Mouse (Mus musculus): ENCODE results near the gene Aebp2. TPM values are rescaled to one million over a fixed set of nuclear protein-coding genes. Genes with fewer than 3 reads are reported as not detected.
"Not testable (repeated sequence)": the region's sequence is repeated elsewhere in the genome, so short reads cannot be mapped to it uniquely, and the experiment has no call there.

Gene Aebp2
- polyA plus RNA-seq, 1 experiment from 2014 or later: 15.6 TPM

DNA sequence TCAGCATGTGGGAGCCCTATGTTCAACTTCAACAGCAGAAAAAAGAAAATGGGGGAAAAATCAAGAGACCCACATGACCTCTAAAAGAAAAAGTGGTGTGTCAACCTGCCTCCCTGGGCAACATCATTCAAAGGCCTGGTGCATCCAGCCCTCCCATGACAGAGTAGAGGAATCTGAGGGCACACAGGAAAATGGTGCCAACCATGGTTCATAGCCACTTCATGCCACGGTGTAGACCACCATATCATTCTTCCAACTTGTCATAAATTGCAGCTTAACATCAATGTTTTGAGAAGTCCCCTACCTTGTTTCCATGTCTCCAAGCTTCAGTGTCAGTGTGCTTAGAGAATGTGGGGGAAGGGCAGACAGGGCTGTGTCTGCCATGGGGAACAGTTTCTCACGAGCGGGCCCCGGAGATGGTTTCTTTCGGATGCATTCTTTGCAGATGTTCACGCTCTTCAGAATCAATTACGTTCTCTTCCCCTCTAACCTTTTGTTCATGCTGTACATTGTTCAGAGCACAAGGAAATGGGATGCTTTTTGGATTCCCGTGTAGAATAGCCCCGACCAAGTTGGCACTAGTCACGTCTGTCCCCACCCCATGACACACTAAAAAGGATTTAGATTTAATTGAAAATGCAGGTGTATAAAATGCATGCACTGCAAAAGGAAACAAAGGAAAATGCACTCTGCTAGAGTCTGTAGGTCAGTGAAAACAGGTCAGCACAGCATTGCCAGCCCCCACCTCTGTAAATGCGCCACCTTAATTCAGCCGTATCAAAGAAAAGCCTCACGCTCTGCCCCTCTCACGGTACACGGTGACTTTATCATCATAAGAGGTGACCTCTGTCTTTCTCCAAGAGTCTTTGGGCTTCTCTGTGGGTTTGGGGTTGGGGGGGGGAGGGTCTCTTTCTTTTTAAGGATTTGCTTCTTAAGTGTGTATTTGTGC lies 24.8 kb upstream of the Aebp2 start:
- no peak overlapping the region for H3K4me3 ChIP-seq (replicated peaks)
- peaks cover 12% of the 10 kb centered on the region; the same call in 1 of the 2 replicates for H3K4me1 ChIP-seq
- ATAC-seq (ENCODE audit: low FRiP score): no peak
- no peak overlapping the region for H3K9ac ChIP-seq
- no peaks in the 10 kb centered on the region for H3K27me3 ChIP-seq
- no peak overlapping the region for H3K27ac ChIP-seq
- no peaks in the 10 kb centered on the region for H3K9me3 ChIP-seq
- WGBS: 62% methylated on average over 15 of the region's 15 CpGs
- peaks cover 47% of the 10 kb centered on the region for H3K36me3 ChIP-seq (replicated peaks)
- no peak overlapping the region for H3K4me2 ChIP-seq

DNA sequence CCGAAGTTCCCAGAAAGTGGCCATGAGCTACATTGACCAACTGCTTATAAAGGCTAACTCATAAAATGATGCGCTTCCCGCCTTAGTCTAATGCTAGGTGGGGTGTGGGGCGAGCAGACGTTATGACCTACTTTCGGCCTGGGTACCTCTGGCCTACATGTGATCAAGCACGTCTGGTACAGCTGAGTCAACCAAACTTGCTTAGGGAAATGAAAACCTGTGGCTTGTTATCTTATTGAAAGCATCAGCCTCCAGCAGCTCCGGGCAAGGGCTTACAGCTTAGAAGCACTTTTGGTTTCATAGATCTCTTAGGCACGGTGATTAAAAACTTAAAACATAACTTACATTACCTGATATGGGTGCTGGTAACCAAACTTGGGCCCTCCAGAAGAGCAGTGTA lies 23.9 kb upstream of the Aebp2 start:
- Histone ChIP-seq H3K9ac (no peak overlapping the region), H3K4me3 (replicated peaks) (no peak overlapping the region), H3K27me3 (no peaks in the 10 kb centered on the region), H3K4me2 (no peak overlapping the region), H3K36me3 (replicated peaks) (peaks cover 39% of the 10 kb centered on the region), H3K4me1 (peaks cover 20% of the 10 kb centered on the region), H3K9me3 (no peaks in the 10 kb centered on the region), H3K27ac (no peak overlapping the region)
- no peak for ATAC-seq (ENCODE audit: low FRiP score)
- 92% methylated on average over 9 of the region's 9 CpGs for WGBS

DNA sequence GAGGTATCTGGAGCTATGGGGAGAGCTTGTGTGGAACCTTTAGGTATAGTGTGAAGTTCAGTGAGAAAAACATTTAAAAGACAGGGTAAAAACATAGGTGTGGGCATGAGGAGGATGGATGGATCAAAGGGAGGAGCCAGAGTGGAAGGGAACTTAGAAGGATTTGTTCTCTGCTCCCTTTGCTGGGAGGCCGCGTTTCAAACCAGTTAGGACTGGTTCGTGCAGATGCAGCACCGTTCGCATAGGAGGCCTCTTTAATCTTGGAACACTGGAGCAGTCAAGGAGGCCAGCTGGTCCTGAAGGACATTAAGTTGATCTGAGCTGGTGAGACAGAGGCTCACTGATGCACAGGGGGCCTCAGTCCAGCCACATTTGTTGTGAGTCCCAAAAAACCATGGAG lies 23.1 kb upstream of the Aebp2 start:
- Histone ChIP-seq H3K36me3 (replicated peaks) (peaks cover 30% of the 10 kb centered on the region), H3K4me3 (replicated peaks) (no peak overlapping the region)
- no peak for ATAC-seq (ENCODE audit: low FRiP score)

DNA sequence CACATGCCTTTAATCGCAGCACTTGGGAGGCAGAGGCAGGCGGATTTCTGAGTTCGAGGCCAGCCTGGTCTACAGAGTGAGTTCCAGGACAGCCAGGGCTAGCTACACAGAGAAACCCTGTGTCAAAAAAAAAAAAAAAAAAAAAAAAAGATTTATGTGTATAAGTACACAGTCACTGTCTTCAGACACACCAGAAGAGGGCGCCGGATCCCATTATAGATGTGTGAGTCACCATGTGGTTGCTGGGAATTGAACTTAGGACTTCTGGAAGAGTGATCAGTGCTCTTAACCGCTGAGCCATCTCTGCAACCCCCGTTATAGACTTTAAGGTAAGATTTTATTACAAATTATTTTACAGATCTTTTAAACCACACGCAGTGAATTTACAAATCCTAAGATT lies 21.8 kb upstream of the Aebp2 start:
- ATAC-seq (ENCODE audit: low FRiP score); H3K4me2 ChIP-seq; H3K9me3 ChIP-seq; H3K9ac ChIP-seq; H3K4me3 ChIP-seq (replicated peaks); H3K27ac ChIP-seq; H3K27me3 ChIP-seq: not testable (repeated sequence)
- WGBS: 93% methylated on average over 8 of the region's 8 CpGs
- Histone ChIP-seq H3K4me1 (peaks cover 28% of the 10 kb centered on the region), H3K36me3 (replicated peaks) (peaks cover 19% of the 10 kb centered on the region)

More for the DNA sequence above, 23.1 kb upstream of the Aebp2 start:
- H3K27ac ChIP-seq: no peak overlapping the region
- no peak overlapping the region for H3K4me2 ChIP-seq
- H3K27me3 ChIP-seq: no peaks in the 10 kb centered on the region
- 91% methylated on average over 5 of the region's 5 CpGs for WGBS
- H3K9me3 ChIP-seq: no peaks in the 10 kb centered on the region
- H3K9ac ChIP-seq: no peak overlapping the region
- peaks cover 28% of the 10 kb centered on the region for H3K4me1 ChIP-seq

DNA sequence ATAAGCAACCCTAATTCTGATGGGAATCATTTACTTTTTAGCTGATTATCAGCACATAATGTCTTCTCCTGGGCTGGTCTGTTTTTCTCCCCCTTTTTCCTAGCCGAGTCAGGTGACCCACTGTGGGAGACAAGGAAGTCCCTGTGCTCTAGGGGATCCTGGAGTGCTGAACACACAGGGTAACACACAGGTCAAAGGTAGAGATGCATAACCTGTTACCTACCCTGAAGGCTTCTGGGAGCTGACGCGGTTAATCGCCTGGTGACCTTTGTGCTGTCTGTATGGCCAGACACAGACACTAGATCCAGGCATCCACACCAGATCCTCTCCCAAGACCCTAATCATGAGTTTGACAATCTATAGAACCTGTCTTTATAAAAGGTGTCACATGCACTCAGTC lies 21.3 kb upstream of the Aebp2 start:
- 90% methylated on average over 4 of the region's 4 CpGs for WGBS
- Histone ChIP-seq H3K27ac (no peak overlapping the region), H3K4me1 (peaks cover 28% of the 10 kb centered on the region), H3K36me3 (replicated peaks) (peaks cover 14% of the 10 kb centered on the region), H3K4me3 (replicated peaks) (no peak overlapping the region), H3K4me2 (no peak overlapping the region), H3K27me3 (no peaks in the 10 kb centered on the region), H3K9ac (no peak overlapping the region), H3K9me3 (no peaks in the 10 kb centered on the region)
- ATAC-seq (ENCODE audit: low FRiP score): no peak

DNA sequence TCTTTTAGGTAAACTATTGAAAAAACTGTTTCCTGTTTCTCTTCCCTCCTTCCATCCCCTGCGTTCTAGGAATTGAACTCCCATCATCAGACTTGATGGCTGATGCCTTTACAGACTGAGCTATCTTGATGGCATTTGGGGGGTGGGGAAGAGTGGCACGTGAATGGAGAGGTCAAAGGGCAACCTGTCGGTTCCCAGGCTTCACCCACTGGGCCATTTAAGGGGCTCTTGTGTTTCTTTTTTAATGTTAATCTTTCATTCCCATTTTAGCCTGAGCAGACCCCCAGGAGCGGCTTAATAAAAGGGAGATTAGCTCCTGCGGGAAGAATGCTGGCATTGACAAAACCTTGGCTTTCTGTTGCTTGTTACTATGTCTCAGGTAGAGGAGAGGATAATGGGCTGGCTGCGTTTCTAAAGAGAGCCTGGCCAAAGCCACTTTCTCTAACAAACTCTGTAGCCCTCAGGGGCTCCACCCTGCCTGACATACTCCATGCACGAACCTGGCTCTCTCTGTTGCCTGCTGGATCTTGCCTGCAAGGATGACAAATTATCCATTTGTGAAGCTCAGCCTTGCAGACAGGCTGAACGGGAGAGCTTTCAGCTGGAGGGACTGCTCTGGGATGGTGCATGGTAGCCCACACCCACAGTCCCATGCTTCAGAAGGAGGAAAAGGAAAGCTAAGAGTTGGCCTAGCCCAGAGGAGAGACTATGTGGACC lies 19.1 kb upstream of the Aebp2 start:
- Histone ChIP-seq H3K4me2 (no peak overlapping the region), H3K9ac (peak overlapping the region; percentile 12; the same call in 1 of the 2 replicates), H3K27me3 (no peaks in the 10 kb centered on the region), H3K27ac (peak overlapping the region; percentile 27; the same call in 1 of the 2 replicates), H3K36me3 (replicated peaks) (no peaks in the 10 kb centered on the region; the same call in 1 of the 2 replicates), H3K4me3 (replicated peaks) (no peak overlapping the region), H3K9me3 (no peaks in the 10 kb centered on the region), H3K4me1 (peaks cover 18% of the 10 kb centered on the region)
- 4% methylated on average over 8 of the region's 8 CpGs for WGBS
- peak; percentile 45; the same call in 1 of the 2 replicates for ATAC-seq (ENCODE audit: low FRiP score)

DNA sequence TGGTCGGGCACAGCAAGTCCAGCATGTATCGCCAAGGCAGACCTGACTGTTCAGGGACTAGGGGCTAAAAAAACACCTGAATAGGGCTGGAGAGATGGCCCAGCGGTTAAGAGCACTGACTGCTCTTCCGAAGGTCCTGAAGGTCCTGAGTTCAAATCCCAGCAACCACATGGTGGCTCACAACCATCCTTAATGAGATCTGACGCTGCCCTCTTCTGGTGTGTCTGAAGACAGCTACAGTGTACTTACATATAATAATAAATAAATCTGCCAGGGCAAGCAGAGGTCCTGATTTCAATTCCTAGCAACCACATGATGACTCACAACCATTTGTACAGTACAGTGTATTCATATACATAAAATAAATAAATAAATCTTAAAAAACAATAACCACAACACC lies 17.3 kb upstream of the Aebp2 start:
- ATAC-seq (ENCODE audit: low FRiP score); H3K27ac ChIP-seq; H3K27me3 ChIP-seq; H3K4me2 ChIP-seq; H3K36me3 ChIP-seq (replicated peaks); H3K4me3 ChIP-seq (replicated peaks); H3K9me3 ChIP-seq; H3K9ac ChIP-seq: not testable (repeated sequence)
- H3K4me1 ChIP-seq: peaks cover 18% of the 10 kb centered on the region
- WGBS: 79% methylated on average over 5 of the region's 5 CpGs

DNA sequence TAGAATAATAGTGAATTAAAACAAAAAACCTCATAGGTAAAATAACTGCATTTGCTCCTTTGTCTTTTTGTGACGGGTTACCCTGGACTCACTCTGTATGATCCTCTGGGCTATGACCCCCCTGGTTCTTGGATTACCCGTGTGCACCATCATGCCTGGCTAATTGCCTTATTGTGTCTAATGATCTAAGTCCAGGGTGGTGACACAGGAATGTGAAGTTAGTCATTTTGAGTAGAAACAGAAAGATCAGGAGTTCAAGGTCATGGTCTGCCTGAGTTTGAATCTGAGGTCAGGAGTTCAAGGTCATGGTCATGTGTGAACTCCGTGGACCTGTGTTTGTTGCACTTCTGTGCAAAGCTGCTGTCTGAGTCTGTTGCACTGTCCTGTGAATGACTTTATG lies 16.7 kb upstream of the Aebp2 start:
- WGBS: 70% methylated on average over 3 of the region's 3 CpGs
- Histone ChIP-seq H3K27ac (no peak overlapping the region), H3K4me2 (no peak overlapping the region), H3K27me3 (no peaks in the 10 kb centered on the region), H3K4me1 (peaks cover 18% of the 10 kb centered on the region), H3K9ac (no peak overlapping the region), H3K9me3 (no peaks in the 10 kb centered on the region), H3K36me3 (replicated peaks) (no peaks in the 10 kb centered on the region), H3K4me3 (replicated peaks) (no peak overlapping the region)
- ATAC-seq (ENCODE audit: low FRiP score): no peak

DNA sequence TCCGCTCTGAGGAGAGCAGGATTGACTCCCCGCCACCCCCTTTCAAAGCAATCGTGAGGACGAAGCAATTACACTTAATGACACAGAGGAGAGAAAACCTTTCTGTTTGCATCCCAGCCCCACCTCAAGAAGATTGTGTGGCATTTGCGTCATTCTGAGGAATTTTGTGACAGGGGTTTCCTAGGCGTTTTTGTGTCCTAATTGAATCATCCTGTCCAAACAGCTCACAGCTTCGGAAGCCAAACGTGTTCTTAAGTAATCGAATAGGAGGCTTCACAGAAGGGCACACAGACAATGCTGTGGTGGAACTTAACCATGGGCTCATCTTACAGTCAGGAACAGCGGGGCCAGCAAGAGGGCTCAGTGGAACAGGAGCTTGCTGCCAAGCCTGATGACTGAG lies 15.9 kb upstream of the Aebp2 start:
- H3K4me3 ChIP-seq (replicated peaks): no peak overlapping the region
- no peaks in the 10 kb centered on the region for H3K9me3 ChIP-seq
- peaks cover 18% of the 10 kb centered on the region for H3K4me1 ChIP-seq
- WGBS: 53% methylated on average over 10 of the region's 10 CpGs
- H3K36me3 ChIP-seq (replicated peaks): no peaks in the 10 kb centered on the region
- ATAC-seq (ENCODE audit: low FRiP score): no peak
- no peaks in the 10 kb centered on the region for H3K27me3 ChIP-seq
- H3K4me2 ChIP-seq: no peak overlapping the region
- H3K9ac ChIP-seq: no peak overlapping the region
- no peak overlapping the region for H3K27ac ChIP-seq

DNA sequence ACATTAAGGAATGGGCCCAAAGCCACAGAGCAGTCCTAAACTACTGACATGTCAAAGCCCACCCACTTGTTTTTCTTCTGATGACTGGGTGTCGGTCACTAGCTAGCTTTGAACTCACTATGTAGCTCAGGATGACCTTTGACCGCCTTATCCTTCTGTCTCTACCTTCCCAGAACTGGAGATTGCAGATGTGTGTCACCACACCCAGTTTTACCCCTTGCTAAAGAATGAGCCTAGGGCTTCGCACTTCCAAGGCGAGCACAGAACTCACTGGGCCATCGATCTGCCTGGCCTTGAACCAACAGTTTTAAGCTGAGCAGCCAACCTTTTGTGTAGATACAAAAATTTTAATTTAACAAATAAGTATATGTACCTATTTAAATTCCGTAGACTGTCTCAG lies 13.8 kb upstream of the Aebp2 start:
- Histone ChIP-seq H3K27ac (no peak overlapping the region), H3K36me3 (replicated peaks) (no peaks in the 10 kb centered on the region), H3K9ac (no peak overlapping the region), H3K9me3 (no peaks in the 10 kb centered on the region), H3K27me3 (no peaks in the 10 kb centered on the region), H3K4me1 (peaks cover 7% of the 10 kb centered on the region), H3K4me3 (replicated peaks) (no peak overlapping the region), H3K4me2 (no peak overlapping the region)
- no peak for ATAC-seq (ENCODE audit: low FRiP score)
- WGBS: 92% methylated on average over 6 of the region's 6 CpGs

DNA sequence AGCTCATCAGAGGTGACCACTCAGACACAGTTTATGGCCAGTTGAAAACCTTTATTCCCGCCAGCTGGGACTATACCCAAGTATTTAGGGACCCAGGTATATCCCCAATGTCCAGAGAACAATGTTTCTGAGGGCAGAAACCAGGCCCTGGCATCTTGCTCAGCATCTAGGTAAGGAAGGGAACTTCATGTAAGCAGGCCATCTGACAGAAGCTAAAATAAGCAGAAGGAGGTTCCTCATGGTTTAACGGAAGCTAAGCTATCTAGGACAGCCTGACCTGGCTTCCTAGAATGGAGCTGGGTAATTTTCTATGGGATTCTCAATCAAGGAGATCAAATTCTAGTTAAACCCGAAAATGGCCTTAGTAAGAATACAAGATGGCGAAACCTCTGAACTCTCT lies 12.9 kb upstream of the Aebp2 start:
- Histone ChIP-seq H3K4me1 (no peaks in the 10 kb centered on the region; the same call in 1 of the 2 replicates), H3K27me3 (no peaks in the 10 kb centered on the region), H3K36me3 (replicated peaks) (no peaks in the 10 kb centered on the region), H3K4me2 (no peak overlapping the region), H3K4me3 (replicated peaks) (no peak overlapping the region), H3K27ac (no peak overlapping the region), H3K9ac (no peak overlapping the region), H3K9me3 (no peaks in the 10 kb centered on the region)
- ATAC-seq (ENCODE audit: low FRiP score): no peak
- WGBS: 87% methylated on average over 4 of the region's 4 CpGs

DNA sequence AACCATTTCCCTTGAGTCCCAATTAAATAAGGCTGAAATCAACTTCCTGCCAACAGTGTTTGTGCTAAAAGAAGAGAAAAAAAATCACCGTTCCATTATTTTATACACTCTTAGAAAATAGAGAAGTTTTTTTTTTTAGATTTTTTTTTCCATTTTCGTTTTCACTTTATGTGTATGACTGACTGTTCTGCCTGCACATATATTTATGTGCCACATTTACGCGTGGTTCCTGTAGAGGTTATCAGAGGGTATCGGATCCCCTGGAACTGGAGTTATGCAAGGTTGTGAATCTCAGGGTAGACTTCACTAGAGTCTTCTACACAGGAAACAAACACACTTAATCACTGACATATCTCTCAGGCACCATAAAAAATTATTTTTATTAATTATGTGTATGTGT lies 12.3 kb upstream of the Aebp2 start:
- WGBS: 92% methylated on average over 5 of the region's 5 CpGs
- Histone ChIP-seq H3K4me1 (no peaks in the 10 kb centered on the region), H3K36me3 (replicated peaks) (no peaks in the 10 kb centered on the region), H3K4me3 (replicated peaks) (no peak overlapping the region), H3K27ac (no peak overlapping the region), H3K9ac (no peak overlapping the region), H3K9me3 (no peaks in the 10 kb centered on the region), H3K27me3 (no peaks in the 10 kb centered on the region), H3K4me2 (no peak overlapping the region)
- ATAC-seq (ENCODE audit: low FRiP score): no peak

Measured in forebrain, embryonic 12.5 days (tissue).